Mouse (Mus musculus): Measurements from ENCODE around the gene Aqr.
"Not testable (repeated sequence)": the region's sequence is repeated elsewhere in the genome, so short reads cannot be mapped to it uniquely, and the experiment has no call there.

Aqr gene

DNA sequence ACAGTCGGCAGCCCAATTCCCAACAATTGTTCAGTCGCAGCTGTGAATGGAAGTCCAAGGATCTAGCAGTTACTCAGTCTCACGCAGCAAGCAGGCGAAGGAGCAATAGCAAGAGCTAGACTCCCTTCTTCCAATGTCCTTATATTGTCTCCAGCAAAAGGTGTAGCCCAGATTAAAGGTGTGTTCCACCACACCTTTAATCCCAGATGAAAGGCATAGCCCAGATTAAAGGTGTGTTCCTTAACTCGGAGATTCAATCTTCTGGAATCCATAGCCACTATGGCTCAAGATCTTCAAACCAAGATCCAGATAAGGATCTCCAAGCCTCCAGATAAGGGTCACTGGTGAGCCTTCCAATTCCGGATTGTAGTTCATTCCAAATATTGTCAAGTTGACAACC lies at the start of gene Aqr:
TSS of gene Aqr (minus strand) at position 101 of the 400 bp plus-strand sequence.
- DNase-seq (ENCODE audit: low read depth, low spot score): not testable (repeated sequence)

DNA sequence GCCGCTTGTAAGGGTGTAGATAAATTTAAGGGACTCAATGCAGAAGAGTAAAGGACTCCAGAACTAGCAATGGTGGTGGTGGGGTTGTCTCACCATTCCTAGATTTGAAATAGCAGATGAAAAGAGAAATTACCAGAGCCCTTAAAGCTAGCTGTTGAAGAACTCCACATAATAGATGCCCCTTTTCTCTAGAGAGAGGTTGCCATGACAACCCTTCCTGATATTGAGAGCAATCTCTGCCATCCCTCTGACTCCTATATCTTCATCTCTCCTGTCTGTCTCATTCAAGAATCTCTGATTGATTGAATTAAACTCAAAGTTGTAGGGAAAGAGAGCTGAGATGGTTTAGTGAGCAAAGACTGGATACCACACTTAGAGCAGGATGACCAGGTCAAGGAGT lies 49.7 kb upstream of the Aqr start:
- DNase-seq (ENCODE audit: low read depth, low spot score): no peak

DNA sequence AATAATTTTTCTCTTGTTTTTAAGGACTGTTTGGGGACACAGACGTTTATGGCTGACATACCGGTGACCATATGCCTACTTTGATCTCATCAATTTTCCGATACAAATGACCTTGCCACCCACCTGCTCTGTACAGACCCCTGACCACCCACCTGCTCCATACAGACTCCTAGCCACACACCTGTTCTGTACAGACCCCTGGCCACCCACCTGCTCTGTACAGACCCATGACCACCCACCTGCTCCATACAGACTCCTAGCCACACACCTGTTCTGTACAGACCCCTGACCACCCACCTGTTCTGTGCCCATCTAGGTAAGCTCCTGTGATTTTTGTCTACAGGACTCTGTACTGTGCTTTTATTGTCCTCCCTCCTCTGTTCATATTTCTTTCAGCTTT lies 48.8 kb upstream of the Aqr start:
- DNase-seq (ENCODE audit: low read depth, low spot score): no peak

DNA sequence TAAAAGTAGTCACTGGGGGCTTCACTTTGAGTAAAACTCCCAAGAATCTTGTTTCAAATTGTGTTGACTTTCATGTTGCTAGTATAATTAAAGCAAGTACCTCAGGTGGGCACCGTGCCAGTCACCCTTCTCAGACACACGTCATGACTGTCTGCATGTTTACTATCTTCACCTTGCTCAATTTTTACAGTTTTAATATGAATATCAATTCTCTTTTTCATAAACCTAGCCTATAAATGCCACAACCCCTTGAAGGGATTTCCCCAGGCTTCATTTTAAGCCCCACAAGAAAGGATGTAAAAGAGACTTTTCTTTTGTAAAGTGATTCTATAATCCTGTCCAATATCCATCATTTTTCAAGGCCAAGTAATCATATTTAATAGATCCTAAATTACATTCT lies 44.4 kb upstream of the Aqr start:
- no peak for DNase-seq (ENCODE audit: low read depth, low spot score)

DNA sequence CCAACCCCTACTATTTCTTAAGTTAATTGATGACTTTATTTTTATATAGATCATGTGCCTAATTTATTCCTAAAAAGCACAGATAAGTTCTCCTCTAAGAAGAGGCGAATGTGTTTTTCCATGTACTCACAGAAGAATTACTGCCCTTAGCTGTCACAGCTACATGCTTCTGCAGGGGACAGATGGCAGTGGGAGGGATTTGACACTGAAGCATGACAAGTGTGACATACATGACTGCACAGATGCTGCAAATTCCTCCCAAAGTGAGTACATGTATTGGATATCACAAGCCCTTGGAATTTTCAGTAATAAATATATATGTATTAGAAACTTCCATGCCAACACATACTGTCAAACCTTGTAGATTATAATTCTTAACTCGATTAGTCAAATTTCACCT lies 41.8 kb upstream of the Aqr start:
- peak; percentile 7 for DNase-seq (ENCODE audit: low read depth, low spot score)

DNA sequence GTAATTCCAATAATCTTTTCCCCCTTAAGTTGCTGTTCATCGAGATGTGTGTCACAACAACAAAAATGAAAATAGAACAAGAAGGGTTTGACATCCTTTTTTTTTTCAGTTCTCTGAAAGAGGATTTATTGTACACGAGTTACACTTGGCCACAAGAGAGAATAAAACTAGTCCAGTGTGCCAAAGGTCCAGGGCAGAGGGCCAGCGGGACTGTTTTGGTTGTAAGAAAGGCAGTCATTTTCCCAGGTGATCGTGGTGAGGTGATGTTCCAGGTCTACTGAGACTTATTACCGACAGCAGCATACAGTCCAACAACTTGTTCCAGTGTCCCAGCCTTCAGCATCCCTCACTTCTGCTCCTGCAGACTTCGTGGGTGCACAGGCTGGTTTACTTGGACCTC lies 18.2 kb upstream of the Aqr start:
- no peak for DNase-seq (ENCODE audit: low read depth, low spot score)

DNA sequence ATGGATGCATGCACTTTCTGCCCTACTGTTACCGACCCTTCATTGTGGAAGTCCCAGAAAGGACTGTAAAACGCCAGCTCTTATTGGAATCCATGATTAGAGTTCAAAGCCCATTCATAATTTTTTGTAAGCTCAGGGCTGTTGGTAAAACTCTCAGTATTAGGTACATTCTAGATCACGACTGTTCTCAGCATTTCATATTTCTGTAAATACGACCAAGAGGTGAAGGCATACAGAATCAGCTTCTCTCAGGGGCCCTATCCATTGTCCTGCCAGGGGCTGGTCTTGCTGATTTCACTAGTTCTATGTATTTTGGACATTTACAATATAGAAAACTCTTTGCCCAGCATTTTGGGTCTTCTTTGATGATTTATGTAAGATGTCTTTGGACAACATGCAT lies 14.8 kb upstream of the Aqr start:
- DNase-seq (ENCODE audit: low read depth, low spot score): no peak

DNA sequence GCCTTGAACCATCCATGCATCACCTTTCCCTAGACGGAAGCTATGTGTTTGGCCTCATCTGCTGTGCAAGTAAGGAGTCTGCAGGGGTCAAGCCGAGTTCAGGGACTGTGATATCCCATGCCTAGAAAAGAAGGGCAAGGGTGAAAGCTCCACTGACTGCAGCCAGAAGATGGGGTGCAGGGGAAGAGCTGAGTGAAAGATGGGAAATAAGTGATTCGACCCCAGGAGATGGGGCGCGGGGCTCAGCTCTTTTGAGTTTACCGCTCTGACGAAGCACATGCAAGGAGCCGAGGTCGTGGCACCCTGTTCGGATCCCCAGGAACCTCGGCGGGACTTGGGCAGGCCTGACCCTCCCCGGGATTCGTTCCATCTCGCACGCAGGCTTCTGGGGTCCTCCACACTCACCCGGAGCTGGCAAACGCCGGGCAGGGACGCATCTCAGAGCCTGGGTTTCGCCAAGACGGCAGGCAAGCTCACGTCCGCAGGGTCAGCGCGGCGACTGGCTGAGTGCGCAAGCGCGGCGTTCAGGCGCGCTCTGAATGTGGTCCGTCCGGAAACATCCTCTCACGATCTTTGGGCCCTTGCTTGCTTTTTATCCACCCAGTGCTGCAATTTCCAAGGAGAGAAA lies 14.2 kb upstream of the Aqr start, which contains the start of gene Zfp770:
TSS of gene Zfp770 (minus strand) at position 538 of the 628 bp plus-strand sequence.
- DNase-seq (ENCODE audit: low read depth, low spot score): peak; percentile 88

DNA sequence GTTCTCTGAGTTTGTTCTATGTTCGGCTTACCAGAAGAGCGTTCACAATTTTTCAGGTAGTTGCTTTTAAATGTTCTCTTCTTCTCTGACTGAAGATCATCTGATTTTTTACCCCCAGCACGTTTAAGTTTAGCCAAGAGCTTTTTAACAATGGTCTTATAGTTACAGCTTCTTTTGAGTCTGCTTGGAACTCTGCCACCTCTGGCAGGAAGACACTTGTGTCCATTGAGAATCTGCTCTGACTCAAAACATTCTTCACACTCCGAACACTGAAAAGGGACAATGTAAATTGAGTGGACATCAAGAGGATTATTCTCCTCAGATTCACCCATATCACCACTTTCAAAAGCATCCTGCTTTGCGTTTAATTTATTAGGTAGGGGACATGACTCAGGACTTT lies 9.6 kb upstream of the Aqr start:
- DNase-seq (ENCODE audit: low read depth, low spot score): no peak

DNA sequence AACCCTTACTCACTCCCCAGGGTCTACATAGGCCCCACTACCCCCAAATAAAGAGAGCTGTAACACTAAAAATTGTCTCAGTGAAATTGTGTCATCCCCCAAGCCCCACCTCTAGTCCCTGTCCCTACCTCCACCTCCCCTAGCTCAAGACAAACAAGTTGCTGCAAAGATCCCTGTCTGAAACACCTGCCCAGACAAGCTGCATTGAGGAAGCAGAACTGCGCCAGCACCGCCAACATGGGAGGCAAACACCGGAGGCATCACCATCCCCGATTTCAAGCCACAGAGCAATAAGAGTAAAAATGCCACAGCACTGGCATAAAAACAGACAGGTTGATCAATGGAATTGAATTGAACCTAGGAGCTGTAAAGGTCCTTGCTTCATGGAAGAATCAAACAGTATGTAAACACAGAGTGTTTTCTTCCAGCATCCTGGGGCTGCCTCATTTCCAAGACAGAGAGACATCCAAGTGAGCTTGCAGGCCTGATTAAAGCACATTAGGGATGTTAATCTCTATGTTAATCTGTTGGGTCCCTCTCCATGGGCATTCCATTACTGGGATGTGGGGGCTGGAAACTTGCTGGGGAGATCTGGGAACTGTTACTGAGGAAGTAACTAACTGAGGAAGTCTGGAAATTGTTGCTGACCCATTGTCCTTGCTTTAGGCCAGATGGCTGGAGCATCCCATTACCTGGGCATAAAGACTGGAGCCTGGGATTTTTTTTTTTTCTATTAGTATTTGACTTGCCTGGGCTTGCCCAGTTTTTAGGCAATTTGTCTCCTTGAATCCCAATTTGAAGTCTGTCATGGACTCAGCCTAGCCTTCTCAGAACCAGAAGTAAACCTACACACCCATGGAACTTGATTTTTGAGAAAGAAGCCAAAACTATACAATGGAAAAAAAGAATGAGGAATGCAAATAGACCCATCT lies 8.8 kb downstream of the Aqr start:
- DNase-seq (ENCODE audit: low read depth, low spot score): no peak

DNA sequence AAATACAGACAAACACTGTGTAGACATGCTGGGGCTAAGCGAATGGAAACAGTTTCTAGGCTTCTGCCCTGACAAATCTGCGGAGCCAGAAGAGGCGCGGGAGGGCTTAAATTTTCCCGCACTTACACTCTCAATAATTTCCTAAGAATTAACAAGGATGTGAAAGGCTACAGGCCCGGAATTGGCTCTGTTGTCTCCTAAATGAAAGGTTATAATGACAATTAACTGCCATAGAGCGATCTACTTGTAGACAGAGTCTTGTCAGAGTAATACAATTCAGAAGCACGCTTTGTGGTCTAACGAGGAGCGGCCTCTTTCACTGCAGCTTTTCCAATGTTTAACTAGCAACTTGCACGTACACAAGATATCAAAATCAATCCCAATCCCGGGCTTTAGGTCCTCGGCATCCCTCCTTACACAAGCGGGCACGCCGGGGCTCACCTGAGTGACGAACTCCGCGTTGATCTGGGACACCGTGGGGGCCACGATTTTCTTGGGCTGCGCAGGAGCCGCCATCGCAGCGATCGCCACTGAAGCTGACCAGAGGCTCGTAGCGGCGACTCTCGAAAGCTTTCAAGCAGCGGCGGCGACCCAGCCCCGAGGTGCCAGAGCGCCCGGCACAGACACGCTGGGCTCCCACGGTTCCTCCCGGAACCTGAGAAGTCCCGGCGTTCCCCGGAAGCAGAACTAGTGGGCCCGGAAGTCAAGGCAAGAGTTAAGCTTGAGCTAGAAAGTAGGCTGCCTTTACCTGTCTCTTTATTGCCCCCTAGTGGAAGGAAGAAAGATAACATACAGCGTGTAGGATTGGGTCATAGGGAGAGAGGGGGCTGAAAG lies 12.0 kb downstream of the Aqr start:
- peak; percentile 88 for DNase-seq (ENCODE audit: low read depth, low spot score)

DNA sequence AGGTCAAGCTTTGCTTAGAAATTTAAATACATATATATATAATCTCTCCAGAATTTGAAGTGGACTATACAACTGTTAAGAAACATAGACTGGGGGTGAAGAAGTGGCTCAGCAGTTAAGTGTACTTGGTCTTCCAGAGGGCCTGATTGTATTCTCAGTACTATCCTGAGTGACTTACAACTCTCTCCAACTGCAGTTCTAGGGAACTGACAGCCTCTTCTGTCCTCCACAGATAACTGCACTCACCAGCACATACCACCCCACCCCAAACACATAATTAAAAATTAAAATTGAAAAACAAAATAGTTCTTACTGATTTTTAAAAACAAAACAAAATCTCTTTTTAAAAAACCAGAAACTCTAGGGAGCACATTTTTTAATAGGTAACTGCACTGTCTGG lies 13.6 kb downstream of the Aqr start:
- DNase-seq (ENCODE audit: low read depth, low spot score): no peak

DNA sequence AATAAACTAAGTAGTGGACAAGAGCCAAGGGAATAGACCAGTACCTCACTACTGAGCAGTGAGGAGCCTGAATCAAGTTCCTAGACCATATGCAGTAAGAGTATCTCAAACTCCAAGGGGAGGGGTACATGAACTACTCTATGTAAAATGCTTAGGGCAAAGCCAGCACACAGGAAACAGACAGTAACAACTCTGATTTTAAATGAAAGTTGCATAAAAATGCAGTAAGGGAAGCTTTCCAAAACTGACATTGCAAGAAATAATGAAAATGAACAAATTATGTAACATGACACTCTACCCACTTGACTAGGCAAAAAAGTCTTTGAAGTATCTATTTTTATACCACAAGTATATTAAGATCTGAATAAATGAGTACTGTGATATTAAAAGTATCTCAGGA lies 19.0 kb downstream of the Aqr start:
- no peak for DNase-seq (ENCODE audit: low read depth, low spot score)

DNA sequence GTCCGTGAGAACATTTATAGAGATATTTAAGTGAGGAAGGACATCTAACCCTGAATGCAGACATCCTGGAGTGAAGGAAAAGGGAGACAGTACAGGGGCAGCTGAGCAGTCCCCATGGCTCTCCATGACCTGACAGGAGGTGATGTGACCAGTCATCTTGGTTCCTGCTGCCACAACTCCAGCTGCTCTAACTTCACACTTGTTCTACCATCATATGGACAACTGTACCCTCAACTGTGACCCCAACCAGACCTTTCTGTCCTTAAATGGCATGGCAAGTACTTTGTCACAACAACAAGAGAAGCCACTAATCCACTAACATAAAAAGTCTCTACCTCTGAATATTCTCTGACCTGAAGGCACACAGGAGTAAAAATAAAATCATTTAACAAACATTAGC lies 24.8 kb downstream of the Aqr start:
- DNase-seq (ENCODE audit: low read depth, low spot score): no peak

DNA sequence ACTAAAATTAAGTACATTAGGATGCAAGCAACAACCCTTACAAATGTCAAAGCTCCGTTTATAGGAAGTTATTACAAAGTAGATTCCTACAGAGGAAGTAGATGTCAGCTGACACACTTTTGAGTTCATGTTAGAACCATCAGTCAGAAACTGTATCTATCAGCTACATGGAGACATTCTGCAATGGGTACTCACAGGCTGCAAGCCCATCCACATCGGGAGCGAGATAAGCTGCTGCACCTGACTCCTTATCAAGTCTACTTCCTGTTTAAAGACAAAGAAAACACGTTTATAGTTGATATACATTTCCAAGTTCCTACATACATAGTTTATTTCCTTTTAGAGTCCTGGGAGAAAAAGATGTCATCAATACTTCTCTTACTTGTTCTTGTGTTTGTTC lies 29.5 kb downstream of the Aqr start:
- DNase-seq (ENCODE audit: low read depth, low spot score): no peak

DNA sequence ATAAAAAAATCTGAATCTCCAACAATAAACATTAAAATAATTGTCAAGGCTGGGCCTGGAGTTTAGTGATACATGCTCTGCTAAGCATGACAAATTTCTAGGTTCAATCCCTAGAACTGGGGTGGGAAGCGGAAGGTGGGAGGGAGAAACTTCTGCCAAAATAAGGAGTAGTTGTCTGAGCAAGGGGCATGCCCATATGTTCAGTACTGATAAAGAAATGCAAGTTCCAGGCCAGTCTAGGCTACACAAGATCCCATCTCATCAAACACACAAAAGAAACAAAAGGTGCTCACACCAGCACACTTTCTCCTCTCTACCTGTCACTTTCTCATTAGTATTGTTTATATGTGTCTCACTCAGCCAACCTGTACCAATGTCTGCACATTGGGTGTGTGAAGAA lies 30.2 kb downstream of the Aqr start:
- DNase-seq (ENCODE audit: low read depth, low spot score): no peak

DNA sequence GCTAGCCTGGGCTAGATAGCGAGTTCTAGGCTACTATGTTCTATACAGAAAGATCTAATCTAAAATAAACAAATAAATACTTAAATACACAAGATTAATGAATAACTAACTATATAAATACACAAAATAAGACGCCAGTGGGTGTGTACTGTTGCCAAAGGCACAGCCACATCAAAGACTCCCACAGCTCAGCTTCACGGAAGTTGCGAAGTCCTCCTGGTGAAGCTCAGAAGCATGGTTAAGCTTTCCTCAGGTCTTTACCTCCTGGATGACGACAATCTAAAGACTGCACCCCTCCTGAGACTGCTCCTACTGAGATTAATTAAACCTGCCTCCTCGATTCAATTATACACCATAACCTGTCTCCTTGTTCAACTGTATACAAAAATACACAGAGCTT lies 33.6 kb downstream of the Aqr start:
- DNase-seq (ENCODE audit: low read depth, low spot score): no peak

DNA sequence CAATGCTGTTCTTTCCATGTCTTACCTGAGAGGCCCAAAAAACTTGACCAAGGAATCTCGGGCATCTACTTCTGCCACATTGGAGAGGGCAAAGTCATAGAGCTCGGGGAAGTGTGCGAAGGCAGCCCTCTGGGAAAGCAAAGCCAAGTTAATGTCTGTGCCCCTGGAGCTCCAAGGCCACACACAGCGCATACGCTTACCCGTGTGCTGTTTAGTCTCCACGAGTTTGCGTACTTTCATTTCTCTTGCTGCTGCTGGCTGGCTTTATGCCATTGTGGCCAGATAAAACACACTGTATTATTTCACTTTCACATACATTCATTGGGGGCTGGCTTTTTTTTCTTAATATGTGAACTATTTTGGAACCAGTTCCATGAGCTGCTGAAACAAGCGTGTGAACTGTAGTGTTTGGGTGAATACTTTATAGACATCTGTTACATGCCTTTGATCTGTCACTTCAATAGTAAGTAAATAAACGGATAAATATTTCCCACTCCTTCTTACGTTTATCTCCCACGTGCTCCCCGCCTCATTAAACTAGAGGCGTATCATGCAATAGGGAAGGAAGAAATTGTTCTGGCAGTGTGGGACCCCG lies 39.9 kb downstream of the Aqr start:
- DNase-seq (ENCODE audit: low read depth, low spot score): no peak

DNA sequence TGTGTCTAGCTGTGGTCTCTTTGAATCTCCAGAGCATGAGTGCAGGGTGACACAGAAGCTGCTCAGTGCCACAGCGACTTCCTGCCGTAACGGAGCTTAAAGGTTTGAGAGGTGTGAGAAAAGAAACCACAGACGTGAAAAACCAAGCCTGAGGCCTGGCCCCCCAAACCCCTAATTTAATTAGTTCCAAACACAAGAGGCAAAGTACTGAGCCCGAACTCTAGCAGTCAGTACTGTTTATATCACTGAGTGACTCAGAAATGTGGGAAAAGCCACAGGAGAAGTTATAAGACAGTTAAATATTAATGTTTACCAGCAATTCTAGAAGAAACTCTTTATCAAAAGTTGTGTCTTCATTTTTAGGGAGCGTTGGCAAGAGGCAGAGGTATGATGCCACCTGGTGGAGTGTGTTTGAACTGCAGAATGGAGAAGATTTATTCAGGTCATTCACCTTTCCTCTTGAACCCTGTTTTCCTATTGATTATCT lies 41.5 kb downstream of the Aqr start:
- DNase-seq (ENCODE audit: low read depth, low spot score): peak; percentile 49

DNA sequence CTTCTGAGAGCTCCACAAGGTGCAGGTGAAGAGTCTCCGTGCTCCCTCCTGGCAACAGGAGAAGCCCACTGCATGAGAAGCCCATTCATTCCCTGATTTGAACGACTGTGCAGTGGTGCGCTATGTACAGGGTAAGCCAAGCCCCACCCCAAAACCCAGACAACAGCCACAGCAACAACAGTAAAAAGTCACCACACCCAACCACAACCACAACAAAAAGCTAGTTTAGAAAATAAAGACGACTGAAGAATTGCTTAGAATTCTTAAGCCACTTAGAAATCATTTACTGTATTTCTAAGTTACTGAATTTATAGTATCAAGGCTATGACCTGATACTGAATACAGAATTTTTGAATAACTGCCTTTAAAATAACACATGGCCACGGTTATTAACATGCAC lies 41.9 kb downstream of the Aqr start:
- DNase-seq (ENCODE audit: low read depth, low spot score): no peak

DNA sequence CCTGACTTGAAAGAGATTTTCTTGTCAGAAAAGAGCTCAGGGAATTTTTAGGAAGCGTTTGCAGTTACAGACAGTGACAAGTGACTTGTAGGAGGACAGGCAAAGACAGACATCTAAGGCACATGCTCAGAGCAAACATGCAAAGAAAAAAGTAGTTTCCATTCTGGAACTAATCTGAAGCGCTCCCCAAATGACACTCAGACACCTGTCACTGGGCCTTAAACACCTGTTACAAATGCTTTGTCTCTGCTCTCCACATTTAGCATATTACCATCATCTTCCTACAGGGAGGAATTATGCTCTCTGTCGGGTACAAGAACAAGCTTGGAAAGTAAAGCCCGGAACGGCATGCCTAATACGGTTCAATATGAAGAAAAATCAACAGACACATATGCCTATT lies 43.0 kb downstream of the Aqr start:
- no peak for DNase-seq (ENCODE audit: low read depth, low spot score)

DNA sequence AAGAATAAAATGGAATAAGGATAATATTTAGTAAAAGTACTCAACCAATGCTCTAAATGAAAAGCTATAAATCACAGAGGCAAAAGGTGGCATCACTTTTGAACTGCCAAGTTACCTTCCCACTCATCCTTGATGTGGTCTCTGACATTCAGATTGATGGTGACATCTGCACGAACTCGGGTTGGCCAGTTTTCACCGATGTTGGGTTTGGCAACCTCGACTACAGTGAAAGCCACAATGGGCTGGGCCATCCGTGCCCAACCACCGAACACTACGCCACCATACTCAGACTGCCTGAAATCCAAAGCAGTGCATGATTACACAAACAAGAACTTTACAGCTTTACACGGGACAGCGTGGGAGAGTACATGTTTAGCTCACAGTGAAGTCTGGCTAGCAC lies 50.1 kb downstream of the Aqr start:
- no peak for DNase-seq (ENCODE audit: low read depth, low spot score)
